Mouse (Mus musculus) CH12.LX (cell line): ENCODE measurements at regions not wholly inside any gene's neighbourhood (a gene's known extent, or its start where the extent isn't known, plus 50 kb on each side); places are given as distances from the start of the nearest gene placed in this dataset.

ENCODE experiments used
- CTCF ChIP-seq, 2 experiments: IDR thresholded peaks in 1 of 2; conservative IDR thresholded peaks in 1 of 2; 2 replicates each; pipeline ENCODE4 v1.5.1; 2011 to 2012; ENCODE audit warnings: low read depth in 2 of 2, low read length in 2 of 2, improper control_type of control experiment in 1 of 2, inconsistent platforms in 1 of 2, mild to moderate bottlenecking in 1 of 2, moderate library complexity in 1 of 2
- IRF4 ChIP-seq: IDR thresholded peaks from 2 replicates; pipeline ENCODE4 v1.6.1; 2014; ENCODE audit warnings: low read depth, mild to moderate bottlenecking, inconsistent platforms, low read length, improper control_type of control experiment

- TF ChIP-seq CTCF (conservative IDR thresholded peaks at IDR 0.05 in 1 of 2, IDR thresholded peaks at IDR 0.05 in 1 of 2; ENCODE audit: low read depth in 2 of 2, low read length in 2 of 2) (no peak), IRF4 (no peak)
Measured at GRCm38 (mm10) chr17:66266803-66267202, 143.5 kb downstream of the Ddx11 start.
